Mouse (Mus musculus): ENCODE data around the gene Galnt7. TPM values are rescaled to one million over a fixed set of nuclear protein-coding genes. Genes with fewer than 3 reads are reported as not detected.

Galnt7 gene
- polyA plus RNA-seq (2015; fragmentation: Nextera tagmentation; extraction: Ambion mirVana) = 12.0 and 13.1 TPM in 2 replicates

DNA sequence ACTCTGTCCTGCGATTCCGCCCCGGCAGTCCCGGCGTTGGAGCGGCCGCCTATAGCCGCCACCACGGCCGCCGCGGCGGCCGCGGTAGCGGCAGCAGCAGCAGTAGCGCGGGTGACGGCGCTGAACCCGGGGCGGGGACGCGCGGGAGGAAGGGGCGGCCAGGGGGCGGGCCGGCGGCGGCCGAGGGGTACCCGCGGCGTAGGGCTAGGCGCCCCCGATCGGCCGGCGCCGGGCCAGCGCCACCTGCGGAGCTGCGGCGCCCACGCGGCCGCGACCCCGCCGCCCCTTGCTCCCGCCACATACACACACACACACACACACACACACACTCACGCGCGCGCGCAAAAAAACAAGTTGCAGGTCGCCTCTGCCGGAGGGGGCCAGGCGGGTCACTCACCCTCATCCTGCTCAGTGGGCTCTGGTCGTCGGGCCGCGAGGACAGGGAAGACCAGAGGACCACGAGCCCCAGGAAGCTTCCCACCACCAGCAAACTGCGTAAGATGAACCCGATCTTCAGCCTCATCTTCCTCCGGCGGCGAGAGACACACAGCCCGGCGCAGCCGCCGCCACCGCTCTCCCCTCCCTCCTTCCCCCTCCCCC, at the start of gene Galnt7:
Gene Galnt7, minus strand, starts transcription at position 577 of the 600 bp plus-strand sequence.
- WGBS = 0% methylated on average over 43 of the region's 74 CpGs
- H3K9me3 ChIP-seq = no peaks in the 10 kb centered on the region
- no peaks in the 10 kb centered on the region for H3K27me3 ChIP-seq
- peak within 1 kb of the TSS; percentile 90 for H3K9ac ChIP-seq
- H3K4me2 ChIP-seq = peak within 1 kb of the TSS; percentile 79
- ATAC-seq (ENCODE audit: insufficient number of reproducible peaks, low FRiP score, low TSS enrichment, low read depth) = peak; percentile 82
- peak within 1 kb of the TSS; percentile 95 for H3K4me3 ChIP-seq
- peak within 1 kb of the TSS; percentile 96 for H3K27ac ChIP-seq
- peaks cover 14% of the 10 kb centered on the region for H3K4me1 ChIP-seq
- no peaks in the 10 kb centered on the region for H3K36me3 ChIP-seq

GRCm38 (mm10) chr8:57688633-57689032, 35.8 kb upstream of the Galnt7 start:
- 24% methylated on average over 7 of the region's 7 CpGs for WGBS
- H3K4me2 ChIP-seq = no peak overlapping the region
- no peaks in the 10 kb centered on the region for H3K4me1 ChIP-seq
- H3K9me3 ChIP-seq = no peaks in the 10 kb centered on the region
- H3K4me3 ChIP-seq = no peak overlapping the region
- H3K27me3 ChIP-seq = no peaks in the 10 kb centered on the region
- H3K27ac ChIP-seq = no peak overlapping the region
- H3K36me3 ChIP-seq = no peaks in the 10 kb centered on the region
- no peak for ATAC-seq (ENCODE audit: insufficient number of reproducible peaks, low FRiP score, low TSS enrichment, low read depth)
- H3K9ac ChIP-seq = no peak overlapping the region

- H3K4me1 ChIP-seq = no peaks in the 10 kb centered on the region
- H3K27me3 ChIP-seq = no peaks in the 10 kb centered on the region
- no peak overlapping the region for H3K4me3 ChIP-seq
- ATAC-seq (ENCODE audit: insufficient number of reproducible peaks, low FRiP score, low TSS enrichment, low read depth) = no peak
- no peak overlapping the region for H3K9ac ChIP-seq
- H3K9me3 ChIP-seq = no peaks in the 10 kb centered on the region
- H3K4me2 ChIP-seq = no peak overlapping the region
- 88% methylated on average over 3 of the region's 3 CpGs for WGBS
- no peak overlapping the region for H3K27ac ChIP-seq
- H3K36me3 ChIP-seq = no peaks in the 10 kb centered on the region
These were observed 33.0 kb upstream of the Galnt7 start for GRCm38 (mm10) chr8:57685803-57686202.

DNA sequence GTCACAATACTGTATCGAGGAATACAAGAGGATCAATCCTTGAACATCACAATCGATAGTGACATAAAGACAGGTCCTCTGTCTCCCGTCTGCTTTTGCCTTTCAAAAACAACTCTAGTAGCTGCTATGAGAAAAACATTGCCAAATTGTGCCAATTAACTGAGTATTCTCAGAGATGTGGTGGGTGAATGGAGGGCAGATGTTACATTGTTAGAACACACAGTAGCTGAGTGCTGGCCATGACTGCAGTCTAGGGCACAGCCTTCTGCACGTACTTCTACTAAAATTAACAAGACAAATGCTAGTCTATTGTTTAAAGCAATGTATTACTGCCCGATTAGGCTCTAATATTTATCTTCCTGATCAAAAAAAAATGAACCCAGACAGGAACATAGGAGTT, 27.2 kb upstream of the Galnt7 start:
- no peak for ATAC-seq (ENCODE audit: insufficient number of reproducible peaks, low FRiP score, low TSS enrichment, low read depth)
- Histone ChIP-seq H3K36me3 (no peaks in the 10 kb centered on the region), H3K4me3 (no peak overlapping the region), H3K27me3 (no peaks in the 10 kb centered on the region), H3K4me2 (no peak overlapping the region), H3K4me1 (no peaks in the 10 kb centered on the region), H3K27ac (no peak overlapping the region), H3K9ac (no peak overlapping the region), H3K9me3 (no peaks in the 10 kb centered on the region)
- 78% methylated on average over 5 of the region's 5 CpGs for WGBS

- Histone ChIP-seq H3K27ac (no peak overlapping the region), H3K4me1 (no peaks in the 10 kb centered on the region)
These were observed 11.3 kb upstream of the Galnt7 start for GRCm38 (mm10) chr8:57664121-57664520.

GRCm38 (mm10) chr8:57660019-57660418, 7.2 kb upstream of the Galnt7 start:
- H3K27me3 ChIP-seq = no peaks in the 10 kb centered on the region

More at GRCm38 (mm10) chr8:57664121-57664520, 11.3 kb upstream of the Galnt7 start:
- Histone ChIP-seq H3K4me2 (no peak overlapping the region), H3K27me3 (no peaks in the 10 kb centered on the region), H3K9me3 (no peaks in the 10 kb centered on the region), H3K36me3 (no peaks in the 10 kb centered on the region), H3K9ac (no peak overlapping the region), H3K4me3 (no peak overlapping the region)
- no peak for ATAC-seq (ENCODE audit: insufficient number of reproducible peaks, low FRiP score, low TSS enrichment, low read depth)
- WGBS = 57% methylated on average over 2 of the region's 2 CpGs

DNA sequence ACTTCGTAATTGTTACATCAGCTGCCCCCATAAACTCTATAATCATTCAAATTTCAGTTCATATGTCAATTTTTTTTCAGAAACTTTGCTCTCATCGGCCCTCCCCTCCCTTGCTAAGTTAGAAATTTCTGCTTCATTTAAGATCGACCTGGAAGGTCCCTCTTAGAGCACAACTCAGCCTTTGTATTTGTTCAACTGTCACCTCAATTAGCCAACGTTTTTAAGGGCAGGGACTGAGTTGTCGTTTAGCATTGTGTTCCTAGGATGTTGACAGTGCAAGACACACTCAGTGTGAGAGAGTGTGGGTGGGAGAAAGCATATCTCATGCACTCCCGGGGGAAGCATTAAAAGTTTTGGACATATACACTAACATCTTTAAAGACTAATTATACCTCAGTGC, 3.6 kb upstream of the Galnt7 start:
- no peaks in the 10 kb centered on the region for H3K36me3 ChIP-seq
- H3K9ac ChIP-seq = no peak overlapping the region
- no peak overlapping the region for H3K27ac ChIP-seq
- WGBS = 71% methylated on average over 6 of the region's 6 CpGs
- ATAC-seq (ENCODE audit: insufficient number of reproducible peaks, low FRiP score, low TSS enrichment, low read depth) = no peak
- no peak overlapping the region for H3K4me3 ChIP-seq
- no peaks in the 10 kb centered on the region for H3K27me3 ChIP-seq
- H3K4me1 ChIP-seq = 0 out of 2 replicates have a peak, but pooled peaks cover 6% of the 10 kb centered on the region
- H3K4me2 ChIP-seq = no peak overlapping the region
- H3K9me3 ChIP-seq = no peaks in the 10 kb centered on the region

More at GRCm38 (mm10) chr8:57660019-57660418, 7.2 kb upstream of the Galnt7 start:
- Histone ChIP-seq H3K4me1 (no peaks in the 10 kb centered on the region), H3K9ac (no peak overlapping the region), H3K4me2 (no peak overlapping the region), H3K9me3 (no peaks in the 10 kb centered on the region), H3K36me3 (no peaks in the 10 kb centered on the region), H3K4me3 (no peak overlapping the region), H3K27ac (no peak overlapping the region)
- no peak for ATAC-seq (ENCODE audit: insufficient number of reproducible peaks, low FRiP score, low TSS enrichment, low read depth)
- WGBS = 79% methylated on average over 2 of the region's 2 CpGs

- Histone ChIP-seq H3K27ac (no peak overlapping the region), H3K27me3 (no peaks in the 10 kb centered on the region), H3K4me2 (no peak overlapping the region), H3K4me1 (0 out of 2 replicates have a peak, but pooled peaks cover 8% of the 10 kb centered on the region), H3K36me3 (no peaks in the 10 kb centered on the region), H3K4me3 (0 out of 2 replicates have a peak overlapping the region, but pooled peaks have one; percentile 95), H3K9ac (no peak overlapping the region), H3K9me3 (no peaks in the 10 kb centered on the region)
- ATAC-seq (ENCODE audit: insufficient number of reproducible peaks, low FRiP score, low TSS enrichment, low read depth) = no peak
- WGBS = 85% methylated on average over 7 of the region's 7 CpGs
These were observed 1.3 kb upstream of the Galnt7 start for GRCm38 (mm10) chr8:57654146-57654545.

DNA sequence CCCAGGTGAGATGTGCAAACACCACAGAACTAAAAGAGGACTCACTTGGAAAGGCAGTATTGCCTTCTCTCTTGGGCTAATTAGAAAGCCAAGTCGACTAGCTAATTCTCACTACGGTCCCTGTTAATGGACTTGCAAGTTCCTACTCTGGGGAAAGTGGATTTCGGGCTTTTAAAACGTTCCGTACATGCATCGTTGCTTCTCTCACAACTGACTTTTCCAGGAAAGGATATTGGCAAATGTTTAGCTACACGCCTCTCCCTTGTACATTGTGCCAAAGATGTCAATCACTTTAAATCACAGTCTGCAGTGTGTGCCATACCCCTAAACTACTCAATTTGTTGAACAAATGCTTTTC, 915 bp upstream of the Galnt7 start:
- no peaks in the 10 kb centered on the region for H3K36me3 ChIP-seq
- ATAC-seq (ENCODE audit: insufficient number of reproducible peaks, low FRiP score, low TSS enrichment, low read depth) = no peak
- H3K9ac ChIP-seq = peak overlapping the region; percentile 35; the same call in 1 of the 2 replicates
- peak overlapping the region; percentile 71; the same call in 1 of the 2 replicates for H3K27ac ChIP-seq
- 0 out of 2 replicates have a peak, but pooled peaks cover 8% of the 10 kb centered on the region for H3K4me1 ChIP-seq
- peak overlapping the region; percentile 95 for H3K4me3 ChIP-seq
- WGBS = 11% methylated on average over 7 of the region's 7 CpGs
- H3K27me3 ChIP-seq = no peaks in the 10 kb centered on the region
- H3K9me3 ChIP-seq = no peaks in the 10 kb centered on the region
- H3K4me2 ChIP-seq = peak overlapping the region; percentile 79

GRCm38 (mm10) chr8:57653056-57653767, 380 bp upstream of the Galnt7 start:
- no peaks in the 10 kb centered on the region for H3K27me3 ChIP-seq
- H3K4me3 ChIP-seq = peak overlapping the region; percentile 95
- H3K36me3 ChIP-seq = no peaks in the 10 kb centered on the region
- H3K4me1 ChIP-seq = peaks cover 11% of the 10 kb centered on the region
- H3K27ac ChIP-seq = peak overlapping the region; percentile 96
- under 1% methylated on average over 26 of the region's 38 CpGs for WGBS
- H3K9ac ChIP-seq = peak overlapping the region; percentile 35
- peak overlapping the region; percentile 79 for H3K4me2 ChIP-seq
- peak; percentile 21; the same call in 1 of the 2 replicates for ATAC-seq (ENCODE audit: insufficient number of reproducible peaks, low FRiP score, low TSS enrichment, low read depth)
- no peaks in the 10 kb centered on the region for H3K9me3 ChIP-seq

- H3K36me3 ChIP-seq = no peaks in the 10 kb centered on the region
- H3K27me3 ChIP-seq = no peaks in the 10 kb centered on the region
- H3K4me1 ChIP-seq = peaks cover 16% of the 10 kb centered on the region
- H3K27ac ChIP-seq = peak overlapping the region; percentile 96
- ATAC-seq (ENCODE audit: insufficient number of reproducible peaks, low FRiP score, low TSS enrichment, low read depth) = peak; percentile 76
- peak overlapping the region; percentile 90 for H3K9ac ChIP-seq
- H3K4me2 ChIP-seq = peak overlapping the region; percentile 79
- under 1% methylated on average over 90 of the region's 91 CpGs for WGBS
- H3K9me3 ChIP-seq = no peaks in the 10 kb centered on the region
- H3K4me3 ChIP-seq = peak overlapping the region; percentile 95
These were observed 960 bp downstream of the Galnt7 start for GRCm38 (mm10) chr8:57651689-57652455.

- peak overlapping the region; percentile 96 for H3K27ac ChIP-seq
- peak overlapping the region; percentile 90 for H3K9ac ChIP-seq
- H3K27me3 ChIP-seq = no peaks in the 10 kb centered on the region
- 0% methylated on average over 8 of the region's 8 CpGs for WGBS
- H3K4me3 ChIP-seq = peak overlapping the region; percentile 95
- H3K9me3 ChIP-seq = no peaks in the 10 kb centered on the region
- H3K36me3 ChIP-seq = no peaks in the 10 kb centered on the region
- H3K4me1 ChIP-seq = peaks cover 16% of the 10 kb centered on the region
- ATAC-seq (ENCODE audit: insufficient number of reproducible peaks, low FRiP score, low TSS enrichment, low read depth) = no peak
- peak overlapping the region; percentile 79 for H3K4me2 ChIP-seq
These were observed 1.5 kb downstream of the Galnt7 start for GRCm38 (mm10) chr8:57651357-57651688.
